Mouse (Mus musculus) kidney, adult 9 months (tissue): ENCODE data around the gene Tmem135.
A peak's percentile ranks its signal among the peaks of the same experiment; 100 is the strongest.

Source experiments
- DNase-seq: peaks from one replicate; pipeline ENCODE4 v3.0.0; 2022

Gene Tmem135

GRCm38 (mm10) chr7:89417707-89418106, 13.7 kb upstream of the Tmem135 start:
- DNase-seq = no peak

- DNase-seq = no peak
These were observed 12.0 kb upstream of the Tmem135 start for GRCm38 (mm10) chr7:89416027-89416426.

- DNase-seq = no peak
These were observed 8.1 kb upstream of the Tmem135 start for GRCm38 (mm10) chr7:89412094-89412493.

GRCm38 (mm10) chr7:89411346-89411745, 7.3 kb upstream of the Tmem135 start:
- no peak for DNase-seq

GRCm38 (mm10) chr7:89410294-89410693, 6.3 kb upstream of the Tmem135 start:
- DNase-seq = no peak

- DNase-seq = peak; percentile 56
These were observed 3.3 kb upstream of the Tmem135 start for GRCm38 (mm10) chr7:89407006-89407940.

GRCm38 (mm10) chr7:89406011-89406410, 2.0 kb upstream of the Tmem135 start:
- no peak for DNase-seq

- DNase-seq = no peak
These were observed 865 bp upstream of the Tmem135 start for GRCm38 (mm10) chr7:89404734-89405440.

- peak; percentile 90 for DNase-seq
These were observed 709 bp downstream of the Tmem135 start for GRCm38 (mm10) chr7:89403053-89403972.

GRCm38 (mm10) chr7:89401936-89402335, 2.1 kb downstream of the Tmem135 start:
- DNase-seq = peak; percentile 87

- DNase-seq = no peak
These were observed 2.7 kb downstream of the Tmem135 start for GRCm38 (mm10) chr7:89401136-89401858.

GRCm38 (mm10) chr7:89400721-89401120, 3.3 kb downstream of the Tmem135 start:
- DNase-seq = no peak

GRCm38 (mm10) chr7:89397837-89398534, 6.0 kb downstream of the Tmem135 start:
- no peak for DNase-seq

- DNase-seq = no peak
These were observed 7.6 kb downstream of the Tmem135 start for GRCm38 (mm10) chr7:89396386-89396785.

GRCm38 (mm10) chr7:89395399-89395798, 8.6 kb downstream of the Tmem135 start:
- no peak for DNase-seq

- DNase-seq = no peak
These were observed 11.2 kb downstream of the Tmem135 start for GRCm38 (mm10) chr7:89392825-89393224.

GRCm38 (mm10) chr7:89392388-89392787, 11.6 kb downstream of the Tmem135 start:
- peak; percentile 80 for DNase-seq

- no peak for DNase-seq
These were observed 12.2 kb downstream of the Tmem135 start for GRCm38 (mm10) chr7:89391831-89392230.

GRCm38 (mm10) chr7:89391281-89391680, 12.7 kb downstream of the Tmem135 start:
- peak; percentile 69 for DNase-seq

GRCm38 (mm10) chr7:89390660-89391059, 13.4 kb downstream of the Tmem135 start:
- DNase-seq = no peak

GRCm38 (mm10) chr7:89388981-89389380, 15.0 kb downstream of the Tmem135 start:
- no peak for DNase-seq
